Mouse (Mus musculus) A20 (cell line): Measurements from ENCODE around the gene Gm10392.

ENCODE experiments used
- DNase-seq: peaks from one replicate; pipeline ENCODE4 v3.0.0-alpha.2; 2011; ENCODE audit warnings: low read depth, low spot score

Gm10392 gene

GRCm38 (mm10) chr11:77492911-77493332, 26.1 kb downstream of the Gm10392 start:
- peak; percentile 95 for DNase-seq

DNA sequence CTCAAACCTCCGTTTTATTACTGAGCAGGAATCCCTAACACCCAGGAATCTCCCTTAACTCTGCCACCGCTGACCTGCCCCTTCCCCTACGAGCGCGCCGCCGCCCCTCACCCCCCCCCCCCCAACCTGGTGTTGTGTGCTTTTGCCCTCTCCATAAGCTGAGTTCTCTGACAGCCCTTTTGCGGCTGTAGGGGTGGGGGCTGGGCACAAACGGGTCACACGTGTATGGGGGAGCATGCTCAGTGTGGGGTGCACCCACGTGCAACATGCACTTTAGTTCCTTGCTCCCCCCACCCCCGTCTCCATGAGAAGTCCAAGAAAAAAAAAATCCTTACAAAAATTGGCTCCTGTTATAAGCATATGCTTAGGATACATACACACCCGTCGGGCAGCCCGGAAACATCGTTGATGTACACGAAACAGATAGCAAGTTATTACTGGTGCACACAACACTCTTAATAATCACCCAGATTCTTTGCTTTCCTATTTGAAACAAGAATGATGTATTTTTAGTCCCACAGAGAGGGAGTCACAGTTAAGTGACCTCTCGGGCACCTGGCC, 26.6 kb downstream of the Gm10392 start:
- peak; percentile 83 for DNase-seq

DNA sequence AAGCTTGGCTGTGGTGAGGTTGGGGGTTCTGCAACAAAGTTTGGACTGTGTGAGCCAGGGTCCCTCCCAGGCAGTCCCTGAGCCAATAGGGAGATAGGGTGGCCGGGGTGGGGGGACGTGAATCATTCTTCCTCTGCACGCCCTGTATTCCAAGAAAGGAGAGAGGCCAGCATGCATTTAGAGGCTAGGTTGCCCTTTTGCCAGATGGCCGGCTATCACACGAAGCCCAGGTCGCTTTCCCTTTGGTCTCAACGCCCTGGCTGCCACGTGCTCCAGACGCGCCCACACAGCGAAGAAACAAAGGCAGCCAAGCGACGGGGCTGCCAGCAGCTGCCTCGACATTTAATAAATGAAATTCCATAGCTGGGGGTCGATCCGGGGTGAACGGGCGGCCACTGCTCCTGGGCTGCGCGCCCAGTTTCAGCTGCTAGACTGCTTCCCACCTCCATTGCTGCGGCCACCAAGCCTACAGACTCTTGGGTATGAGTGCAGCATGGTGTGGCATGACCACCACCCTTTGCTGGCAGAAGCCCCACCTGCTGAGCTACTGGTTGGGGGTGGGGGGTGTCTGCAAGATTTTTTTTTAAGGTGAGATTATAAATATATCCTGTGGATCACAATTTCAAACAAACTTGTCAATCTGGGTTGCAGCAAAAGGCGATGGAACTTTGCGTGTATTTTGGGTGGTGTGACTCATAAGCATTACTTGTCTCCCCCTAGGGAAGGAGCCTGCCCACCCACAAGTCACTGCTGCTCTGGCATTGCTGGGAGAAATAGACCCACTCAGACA, 27.3 kb downstream of the Gm10392 start:
- peak; percentile 68 for DNase-seq

DNA sequence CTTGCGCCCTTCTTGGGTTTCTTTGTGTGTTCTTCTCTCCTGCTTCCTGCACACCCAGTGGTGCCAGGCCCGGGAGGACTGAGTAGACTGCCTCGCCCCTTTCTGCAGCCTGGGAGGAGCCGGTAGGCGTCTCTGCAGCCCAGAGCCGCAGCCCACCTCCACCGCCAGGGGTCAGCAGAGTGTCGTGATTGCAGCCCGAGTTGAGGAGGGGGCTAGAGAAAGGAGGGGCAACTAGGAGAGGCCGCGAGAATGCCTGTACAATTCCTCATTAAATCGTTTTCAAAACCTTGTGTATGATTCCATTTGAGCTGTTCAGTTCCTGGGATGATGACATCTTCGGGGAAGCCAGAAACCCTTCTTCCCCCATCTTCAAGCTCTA, 27.9 kb downstream of the Gm10392 start:
- DNase-seq: peak; percentile 91

GRCm38 (mm10) chr11:77490451-77490850, 28.5 kb downstream of the Gm10392 start:
- DNase-seq: no peak

DNA sequence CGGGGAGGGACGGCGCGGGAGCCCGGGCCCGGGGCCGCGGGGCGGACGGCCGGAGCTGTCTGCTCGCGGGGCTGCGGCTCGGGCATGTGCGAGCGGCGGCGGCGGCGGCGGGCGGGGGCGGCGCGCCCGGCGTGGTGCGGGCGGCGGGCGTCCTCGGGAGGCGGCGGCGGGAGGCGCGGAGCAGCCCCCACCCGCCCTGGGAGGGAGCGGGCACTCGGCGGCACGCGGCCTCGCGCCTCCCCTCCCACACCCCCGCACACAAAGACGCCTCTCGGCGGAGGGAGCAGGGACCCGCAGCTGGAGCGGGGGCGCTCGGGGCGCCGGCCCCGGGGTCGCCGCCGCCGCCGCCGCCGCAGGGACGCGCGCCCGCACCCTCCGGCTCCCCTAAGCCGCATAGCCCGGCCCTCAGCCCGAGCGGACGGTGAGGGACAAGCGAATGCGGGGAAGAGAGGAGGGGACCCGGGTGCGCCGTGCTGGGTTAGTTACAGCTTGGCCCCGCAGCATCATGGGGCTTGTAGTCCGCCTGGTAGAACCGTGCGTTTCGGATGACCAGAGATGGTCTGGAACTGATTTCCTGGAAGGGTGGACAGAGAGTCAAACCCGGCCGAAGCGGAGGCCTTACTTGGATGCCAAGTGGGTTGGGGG, 29.3 kb downstream of the Gm10392 start, which contains the start of gene Ankrd13b:
TSS of gene Ankrd13b (minus strand) at position 88 of the 645 bp plus-strand sequence.
- DNase-seq: peak; percentile 71

GRCm38 (mm10) chr11:77488771-77489581, 30.0 kb downstream of the Gm10392 start:
- no peak for DNase-seq

DNA sequence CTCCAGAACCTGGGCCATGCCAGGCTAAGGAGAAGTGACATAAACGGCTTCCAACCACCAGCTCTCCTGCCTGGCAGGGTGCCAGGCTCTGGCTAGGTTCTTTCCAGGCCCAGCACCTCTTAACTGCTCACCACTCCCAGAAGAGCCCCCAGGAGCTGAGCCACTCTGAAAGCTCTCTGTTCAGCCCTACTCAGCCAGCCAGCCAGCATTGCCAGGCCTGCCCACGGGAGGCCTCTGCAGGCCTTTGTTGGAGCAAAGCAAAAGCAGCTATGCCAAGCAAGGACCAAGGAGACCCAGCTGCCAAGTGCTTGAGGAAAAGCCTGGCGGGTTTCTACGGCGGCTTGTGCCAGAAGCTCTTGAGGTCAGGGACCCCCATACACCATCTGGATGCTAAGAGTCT, 32.2 kb downstream of the Gm10392 start:
- no peak for DNase-seq

- no peak for DNase-seq
Observed at GRCm38 (mm10) chr11:77485229-77485628, 33.8 kb downstream of the Gm10392 start.

DNA sequence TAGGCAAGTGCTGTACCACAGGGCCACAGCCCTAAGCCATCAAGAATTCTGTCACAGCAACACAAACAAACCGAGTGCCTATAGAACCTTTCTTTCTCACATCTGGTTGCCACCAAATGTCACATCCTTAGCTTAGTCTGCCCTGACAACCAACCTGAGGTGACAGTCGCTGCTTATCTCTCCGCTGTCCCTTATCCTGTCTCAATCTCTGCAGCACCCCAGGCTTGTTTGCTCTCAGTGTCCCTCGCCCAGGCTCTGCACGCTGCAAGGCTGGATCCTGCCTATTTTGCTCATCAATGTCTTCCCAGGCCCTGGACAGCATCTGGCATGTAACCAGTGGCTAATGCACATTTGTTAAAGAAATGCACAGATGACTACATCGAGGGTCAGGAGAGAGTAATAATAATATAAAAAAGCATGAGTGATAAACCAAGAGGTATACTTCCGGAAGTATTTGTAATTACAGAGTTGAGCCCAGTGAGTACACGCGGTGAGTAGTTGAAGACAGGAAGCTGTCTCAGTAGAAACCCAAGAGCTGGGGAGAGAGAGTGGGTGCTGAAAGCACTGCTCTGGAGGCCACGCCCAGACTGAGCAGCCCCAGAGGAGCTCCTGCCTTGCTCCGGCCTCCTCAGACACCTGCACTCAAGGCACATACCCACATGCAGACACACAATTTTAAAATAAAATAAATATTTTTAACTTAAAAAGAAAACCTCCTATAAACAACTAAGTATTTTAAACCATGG, 35.3 kb downstream of the Gm10392 start:
- peak; percentile 73 for DNase-seq

DNA sequence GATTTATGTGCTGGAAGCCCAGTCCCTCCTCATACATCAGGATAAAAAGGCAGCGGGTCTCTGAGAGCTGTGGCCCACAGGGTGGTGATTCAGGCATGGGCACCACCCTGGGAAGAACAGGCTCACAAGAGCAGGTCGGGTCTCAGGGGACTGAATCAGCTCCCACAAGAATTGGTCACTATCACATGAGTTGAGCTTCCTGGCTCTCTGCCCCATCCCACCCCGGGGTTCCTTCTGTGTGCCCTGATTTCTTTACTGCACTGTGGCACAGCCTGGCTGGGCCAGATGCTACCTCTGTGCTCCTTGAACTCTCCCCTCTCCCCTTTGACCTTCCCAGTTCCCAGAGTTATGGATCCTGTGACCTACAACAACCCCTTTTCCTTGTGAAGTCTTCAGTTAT, 36.0 kb downstream of the Gm10392 start:
- no peak for DNase-seq

DNA sequence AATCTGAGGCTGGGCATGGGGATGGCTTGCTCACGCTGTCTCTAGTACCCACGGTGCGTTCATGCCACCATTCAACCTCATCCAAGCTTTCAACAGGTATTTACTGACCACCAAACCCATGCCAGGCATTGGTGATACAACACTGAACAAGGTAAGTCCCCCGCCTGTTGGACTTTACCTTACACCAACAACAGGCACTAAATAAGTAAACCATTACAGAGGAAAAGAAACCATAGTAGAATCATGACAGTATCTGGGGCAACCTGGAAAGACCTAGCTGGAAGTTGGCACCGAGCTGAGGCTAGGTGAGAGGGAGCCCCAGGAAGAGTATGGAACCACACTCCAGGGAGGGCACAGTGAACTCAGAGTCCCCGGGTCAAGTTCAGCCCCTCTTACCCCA, 42.1 kb downstream of the Gm10392 start:
- DNase-seq: no peak

DNA sequence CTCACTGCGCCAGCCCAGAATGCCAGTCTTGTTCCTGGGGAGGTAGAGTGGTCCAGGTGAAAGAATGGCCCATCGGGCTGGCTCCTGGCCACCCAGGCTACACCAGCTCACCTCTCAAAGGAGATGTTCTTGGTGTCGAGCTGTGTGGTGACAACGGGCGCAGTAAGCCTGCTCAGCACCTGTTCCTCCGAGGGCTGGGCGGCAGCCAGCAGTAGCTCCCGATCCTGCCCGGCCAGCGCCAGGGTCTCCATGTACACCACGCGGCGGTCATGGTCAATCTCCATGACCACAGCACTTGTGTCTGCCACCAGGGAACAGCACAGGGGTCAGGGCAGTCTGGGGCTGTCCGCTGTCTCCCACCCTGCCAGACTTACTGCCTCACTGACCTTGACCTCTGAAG, 42.8 kb downstream of the Gm10392 start:
- DNase-seq: no peak

DNA sequence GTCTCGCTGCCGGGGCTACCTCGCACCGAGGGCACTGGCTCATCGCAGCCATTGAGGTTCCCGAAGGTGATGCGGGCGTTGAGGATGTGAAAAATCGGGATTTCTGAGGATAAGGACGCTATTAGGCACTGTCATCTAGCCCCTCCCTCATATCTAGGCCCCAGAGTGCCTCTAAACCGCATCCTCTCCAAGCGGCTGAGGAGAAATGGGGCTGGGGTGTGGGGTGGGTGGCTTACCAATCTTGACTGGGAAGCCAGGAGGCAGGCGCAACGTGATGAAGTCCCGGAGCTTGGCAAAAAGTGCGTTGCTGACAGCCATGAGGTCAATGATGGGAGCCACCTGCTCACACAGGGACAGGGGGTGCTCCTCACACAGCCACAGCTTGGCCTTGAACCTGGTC, 46.2 kb downstream of the Gm10392 start:
- DNase-seq: no peak

DNA sequence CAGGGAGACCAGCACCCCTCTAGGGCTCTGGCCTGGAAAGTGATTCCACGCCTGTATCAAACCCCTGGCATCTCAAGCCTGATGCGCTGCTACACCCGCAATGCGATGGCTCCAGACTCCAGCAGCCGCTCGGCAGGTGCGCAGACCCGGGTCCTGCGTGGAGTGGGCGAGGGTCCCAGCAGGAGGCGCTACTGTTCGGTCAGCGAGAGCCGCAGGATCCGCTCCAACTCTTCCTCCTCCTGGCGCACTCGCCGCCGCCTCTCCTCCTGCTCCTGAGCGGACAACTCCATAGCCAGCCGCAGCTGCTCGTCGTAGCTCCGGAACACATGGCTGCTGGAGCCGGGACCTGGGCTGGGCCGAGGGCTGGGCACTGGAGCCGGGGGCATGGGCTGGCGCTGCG, 47.6 kb downstream of the Gm10392 start:
- DNase-seq: no peak

DNA sequence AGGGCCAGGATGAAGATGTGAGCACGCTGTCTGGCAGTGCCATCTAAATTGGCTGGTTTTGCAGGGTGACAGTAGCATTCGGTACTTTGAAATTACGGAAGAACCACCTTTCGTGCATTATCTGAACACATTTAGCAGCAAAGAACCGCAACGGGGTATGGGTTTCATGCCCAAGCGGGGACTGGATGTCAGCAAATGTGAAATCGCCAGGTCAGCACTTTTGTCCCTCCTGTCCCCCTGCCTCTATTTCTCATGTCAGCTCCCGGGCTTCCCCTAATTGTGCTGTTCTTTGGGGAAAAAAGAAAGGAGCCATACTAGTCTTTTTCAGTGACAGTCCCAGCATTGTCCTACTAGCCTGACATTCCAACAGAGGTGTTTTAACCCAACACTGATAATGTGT, 50.6 kb downstream of the Gm10392 start:
- no peak for DNase-seq

DNA sequence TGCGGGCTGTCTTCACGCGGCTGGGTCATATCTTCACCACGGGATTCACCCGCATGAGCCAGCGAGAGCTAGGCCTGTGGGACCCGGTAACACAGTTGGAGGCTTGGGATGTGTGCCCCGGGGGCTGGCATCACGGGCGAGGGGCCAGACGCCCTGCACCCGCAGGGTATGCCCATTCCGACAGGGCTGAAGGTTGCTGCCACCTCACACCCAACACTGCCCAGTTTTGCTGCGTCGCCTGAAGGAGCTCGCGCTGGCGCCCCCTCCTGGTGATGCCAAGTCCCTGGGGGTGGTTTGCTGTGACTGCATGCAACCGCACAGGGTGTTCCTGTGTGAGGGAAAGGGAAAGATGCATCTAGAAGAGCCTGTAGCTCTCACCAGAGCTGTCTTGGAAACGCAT, 51.2 kb downstream of the Gm10392 start:
- DNase-seq: peak; percentile 90

DNA sequence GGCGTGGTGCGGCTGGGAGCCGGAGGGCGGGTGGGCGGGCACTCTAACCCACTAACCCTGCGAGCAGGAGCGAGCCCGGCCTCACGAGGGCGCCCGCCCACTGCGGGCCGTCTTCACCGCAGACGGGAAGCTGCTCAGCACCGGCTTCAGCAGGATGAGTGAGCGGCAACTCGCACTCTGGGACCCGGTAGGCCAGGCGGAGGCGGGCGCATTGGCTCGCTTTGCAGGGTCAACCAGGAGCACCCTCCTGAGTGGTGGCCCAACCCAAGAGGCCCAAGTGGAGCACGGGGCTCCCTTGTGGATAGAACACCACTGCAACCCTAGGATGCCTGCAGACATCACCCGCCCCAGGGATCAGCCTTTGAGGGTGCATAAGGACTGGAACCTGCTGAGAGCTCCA, 51.8 kb downstream of the Gm10392 start:
- peak; percentile 86 for DNase-seq
